Mouse (Mus musculus) neural tube, postnatal 0 days (tissue): ENCODE results near the gene Gata3. TPM values are rescaled to one million over a fixed set of nuclear protein-coding genes. Genes with fewer than 3 reads are reported as not detected.

Experiments
- polyA plus RNA-seq: library from polyadenylated mRNA; unstranded; fragments of >200 nt; fragmentation: Nextera tagmentation; extraction: Ambion mirVana; gene quantifications from 2 replicates; pipeline ENCODE4 v1.2.1, GENCODE M21; 2015

Gata3 gene
- polyA plus RNA-seq, result 5.2 and 5.3 TPM in 2 replicates

GRCm38 (mm10) chr2:9889651-9890183 is at the start of gene Gata3:
Gata3 (minus strand) TSS chr2:9890034.

DNA sequence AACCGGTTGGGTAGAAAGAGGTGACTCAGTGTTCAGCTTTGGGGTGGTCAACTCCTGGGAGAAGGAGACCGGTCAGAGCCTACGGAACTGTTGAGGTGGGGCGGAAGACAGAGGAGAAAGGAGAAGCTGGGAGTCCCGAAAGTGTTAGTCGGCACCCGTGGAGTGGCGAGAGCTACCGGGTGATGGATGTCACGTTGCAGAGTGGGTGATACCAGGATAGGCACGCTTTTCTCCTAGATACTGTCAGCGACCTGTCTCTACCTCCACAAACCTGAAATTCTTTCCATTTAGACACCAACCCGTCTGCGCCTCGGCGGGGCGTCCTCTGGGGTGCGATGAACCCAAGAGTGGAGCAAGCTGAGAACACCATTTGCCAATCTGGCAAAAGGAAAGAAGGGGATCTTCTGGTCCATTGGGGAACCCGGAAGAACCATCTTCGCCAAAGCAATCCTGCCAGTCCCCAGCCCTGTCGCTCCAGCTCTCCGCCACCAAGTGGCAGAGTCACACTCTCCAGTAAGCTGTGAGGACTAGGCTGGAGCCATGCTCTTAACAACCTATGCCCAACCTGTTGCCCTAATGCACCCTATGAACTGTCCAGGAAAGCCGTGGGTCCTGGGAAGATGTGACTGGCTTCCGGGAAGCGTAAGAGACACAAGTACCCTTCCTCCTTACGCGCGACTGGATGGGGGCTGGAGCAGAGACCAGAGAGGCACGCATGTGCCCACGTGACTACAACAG is 752 bp downstream of the Gata3 start, which contains the start of gene 9230102O04Rik:
Gene 9230102O04Rik (minus strand): TSS at position 628 of the 738 bp plus-strand sequence.

GRCm38 (mm10) chr2:9881051-9881591 is 8.7 kb downstream of the Gata3 start, which contains the start of gene 4930412O13Rik:
4930412O13Rik (plus strand) TSS chr2:9881252.

Other genes starting within 250 kb of the Gata3 start
- not detected in 2 replicates for gene 4930412O13Rik, start 8.8 kb downstream of the Gata3 start, polyA plus RNA-seq
- 0.54 TPM in 1 of 2 replicates, not detected in the other for gene 9230102O04Rik, start 494 bp downstream of the Gata3 start, polyA plus RNA-seq
- 9.7 and 11.0 TPM in 2 replicates for gene Taf3, start 158.6 kb upstream of the Gata3 start, polyA plus RNA-seq
- 708 and 751 TPM in 2 replicates for gene Atp5c1, start 190.5 kb upstream of the Gata3 start, polyA plus RNA-seq
- 22.0 and 24.7 TPM in 2 replicates for gene Kin, start 190.6 kb upstream of the Gata3 start, polyA plus RNA-seq
- gene Itih2, start 241.4 kb upstream of the Gata3 start, polyA plus RNA-seq, result 3.9 and 6.2 TPM in 2 replicates